Mouse (Mus musculus) megakaryocyte, embryonic 14.5 days (primary cell): ENCODE measurements around the gene Frmd6. TPM values are rescaled to one million over a fixed set of nuclear protein-coding genes. Genes with fewer than 3 reads are reported as not detected.

Source experiments
- H3K27me3 ChIP-seq: replicated peaks from 2 replicates; pipeline ENCODE3; 2012; ENCODE audit warnings: inconsistent platforms
- H3K36me3 ChIP-seq: replicated peaks from 2 replicates; pipeline ENCODE3; 2012; ENCODE audit warnings: low read length, inconsistent platforms, mixed read lengths
- H3K4me1 ChIP-seq: 2 replicates; pipeline ENCODE4 v1.6.1; 2012; ENCODE audit warnings: inconsistent platforms
- H3K4me3 ChIP-seq: replicated peaks from 2 replicates; pipeline ENCODE3; 2012; ENCODE audit warnings: moderate library complexity, mild to moderate bottlenecking, inconsistent platforms
- H3K9me3 ChIP-seq: 2 replicates; pipeline ENCODE4 v1.6.1; 2012; ENCODE audit warnings: inconsistent platforms
- FLI1 ChIP-seq: IDR thresholded peaks from 2 replicates; pipeline ENCODE4 v1.6.1; 2012; ENCODE audit warnings: low read length, inconsistent platforms, mixed read lengths
- GATA1 ChIP-seq: IDR thresholded peaks from 3 replicates; pipeline ENCODE4 v1.6.1; 2012; ENCODE audit warnings: mixed read lengths, low read length, inconsistent platforms, borderline replicate concordance
- polyA plus RNA-seq: library from polyadenylated mRNA; stranded (reverse); fragments of >175 nt; gene quantifications from 2 replicates; pipeline ENCODE4 v1.2.3, GENCODE M21; 2012; ENCODE audit warnings: low replicate concordance; ENCODE audit not compliant: insufficient read depth

The Frmd6 gene
- polyA plus RNA-seq, 1 experiment, result 4.0 TPM

- H3K9me3 ChIP-seq, result no peaks in the 10 kb centered on the region
- no peaks in the 10 kb centered on the region for H3K36me3 ChIP-seq
- H3K4me3 ChIP-seq, result peak overlapping the region; percentile 94
- no peaks in the 10 kb centered on the region for H3K27me3 ChIP-seq
- peaks cover 52% of the 10 kb centered on the region for H3K4me1 ChIP-seq
- TF ChIP-seq FLI1, result no peak
These were observed 1.2 kb downstream of the Frmd6 start for GRCm38 (mm10) chr12:70826318-70827072.

GRCm38 (mm10) chr12:70827187-70827900 lies 2.0 kb downstream of the Frmd6 start:
- TF ChIP-seq GATA1, result no peak
- no peak for TF ChIP-seq FLI1
- Histone ChIP-seq H3K36me3 (no peaks in the 10 kb centered on the region), H3K9me3 (no peaks in the 10 kb centered on the region), H3K27me3 (no peaks in the 10 kb centered on the region), H3K4me3 (peak overlapping the region; percentile 94), H3K4me1 (peaks cover 58% of the 10 kb centered on the region)

- H3K4me1 ChIP-seq, result peaks cover 64% of the 10 kb centered on the region
- no peaks in the 10 kb centered on the region for H3K9me3 ChIP-seq
- no peaks in the 10 kb centered on the region for H3K27me3 ChIP-seq
- no peaks in the 10 kb centered on the region for H3K36me3 ChIP-seq
- TF ChIP-seq GATA1 (no peak), FLI1 (no peak)
- no peak overlapping the region for H3K4me3 ChIP-seq
These were observed 2.6 kb downstream of the Frmd6 start for GRCm38 (mm10) chr12:70827901-70828271.

- H3K36me3 ChIP-seq, result no peaks in the 10 kb centered on the region
- TF ChIP-seq FLI1, result no peak
- TF ChIP-seq GATA1, result no peak
- H3K4me1 ChIP-seq, result peaks cover 86% of the 10 kb centered on the region
- H3K27me3 ChIP-seq, result no peaks in the 10 kb centered on the region
- H3K9me3 ChIP-seq, result no peaks in the 10 kb centered on the region
- H3K4me3 ChIP-seq, result peak overlapping the region; percentile 1
These were observed 5.8 kb downstream of the Frmd6 start for GRCm38 (mm10) chr12:70830982-70831566.

- Histone ChIP-seq H3K36me3 (no peaks in the 10 kb centered on the region), H3K4me1 (peaks cover 79% of the 10 kb centered on the region), H3K4me3 (no peak overlapping the region), H3K9me3 (no peaks in the 10 kb centered on the region), H3K27me3 (no peaks in the 10 kb centered on the region)
- TF ChIP-seq FLI1 (no peak), GATA1 (no peak)
These were observed 7.1 kb downstream of the Frmd6 start for GRCm38 (mm10) chr12:70832216-70832998.

- Histone ChIP-seq H3K9me3 (no peaks in the 10 kb centered on the region), H3K27me3 (no peaks in the 10 kb centered on the region), H3K4me1 (peaks cover 74% of the 10 kb centered on the region), H3K36me3 (peaks cover 2% of the 10 kb centered on the region), H3K4me3 (no peak overlapping the region)
- TF ChIP-seq GATA1 (no peak), FLI1 (no peak)
These were observed 7.7 kb downstream of the Frmd6 start for GRCm38 (mm10) chr12:70833050-70833449.

- H3K27me3 ChIP-seq, result no peaks in the 10 kb centered on the region
- no peak overlapping the region for H3K4me3 ChIP-seq
- TF ChIP-seq GATA1 (no peak), FLI1 (no peak)
- peaks cover 3% of the 10 kb centered on the region for H3K36me3 ChIP-seq
- H3K4me1 ChIP-seq, result peaks cover 64% of the 10 kb centered on the region
- no peaks in the 10 kb centered on the region for H3K9me3 ChIP-seq
These were observed 8.7 kb downstream of the Frmd6 start for GRCm38 (mm10) chr12:70834043-70834442.

GRCm38 (mm10) chr12:70835004-70835403 lies 9.7 kb downstream of the Frmd6 start:
- H3K4me1 ChIP-seq, result peaks cover 56% of the 10 kb centered on the region
- H3K27me3 ChIP-seq, result no peaks in the 10 kb centered on the region
- H3K4me3 ChIP-seq, result no peak overlapping the region
- peaks cover 4% of the 10 kb centered on the region for H3K36me3 ChIP-seq
- TF ChIP-seq FLI1, result no peak
- no peak for TF ChIP-seq GATA1
- H3K9me3 ChIP-seq, result no peaks in the 10 kb centered on the region; the same call in 1 of the 2 replicates

GRCm38 (mm10) chr12:70837792-70838321 lies 12.5 kb downstream of the Frmd6 start:
- Histone ChIP-seq H3K9me3 (peaks cover 9% of the 10 kb centered on the region), H3K27me3 (no peaks in the 10 kb centered on the region), H3K36me3 (peaks cover 15% of the 10 kb centered on the region), H3K4me1 (peaks cover 30% of the 10 kb centered on the region), H3K4me3 (no peak overlapping the region)
- TF ChIP-seq GATA1 (no peak), FLI1 (no peak)
